Mouse (Mus musculus) spleen, adult 2 months (tissue): ENCODE measurements around the gene Gm20403.

Experiments
- CTCF ChIP-seq: fragments of 200-500 bp; IDR thresholded peaks from 2 replicates; pipeline ENCODE4 v1.5.1; 2011; ENCODE audit warnings: mild to moderate bottlenecking, inconsistent platforms; ENCODE audit not compliant: insufficient read depth, insufficient read length, insufficient replicate concordance; ENCODE audit errors: extremely low read depth
- POLR2A ChIP-seq: fragments of 200-500 bp; IDR thresholded peaks from 2 replicates; pipeline ENCODE4 v1.6.1; 2011; ENCODE audit warnings: low read depth, low read length, inconsistent platforms

DNA sequence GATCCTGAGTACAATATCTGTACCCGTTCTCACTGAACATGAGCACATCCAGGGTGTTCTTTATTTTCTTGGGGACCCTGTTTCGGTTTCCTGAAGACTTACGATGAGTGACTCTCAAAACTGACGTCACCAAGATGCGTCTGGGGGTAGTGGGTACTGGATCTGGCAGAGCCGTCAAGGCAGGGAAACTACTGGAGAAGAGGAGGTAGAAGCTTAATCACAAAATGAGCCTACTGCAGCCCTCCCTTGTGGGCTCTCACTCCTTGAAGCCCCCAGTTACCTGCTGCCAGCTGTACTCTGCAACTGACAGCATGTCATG is 7.7 kb upstream of the Gm20403 start:
- TF ChIP-seq CTCF (no peak), POLR2A (no peak)
